ENCODE assay signal across 18 mouse cellular contexts in genomic region chr17:8928560-8928959, GRCm38 (mm10). TPM values are rescaled to one million over a fixed set of nuclear protein-coding genes. Genes with fewer than 3 reads are reported as not detected.
A peak's percentile ranks its signal among the peaks of the same experiment; 100 is the strongest.
DNase-seq lines count a peak whose midpoint lies in the region; ATAC-seq and TF ChIP-seq lines count a peak whose summit lies in the region.
"Had no signal": no experiment of that assay in that cellular context is flagged by ENCODE, and none has a peak within 500 bp of the region (broad histone marks: within the 10 kb centered on the region; RNA-seq: fewer than 3 reads in every experiment).

No protein-coding gene starts in this region.

- ATAC-seq in kidney, embryonic 16.5 days (ENCODE audit: low FRiP score, low TSS enrichment) = no peak
- ATAC-seq in midbrain, embryonic 16.5 days = no peak
- ATAC-seq in midbrain, embryonic 13.5 days = no peak

- DNase-seq in kidney, adult 2 months = peak; percentile 54
- DNase-seq in liver, adult 2 months (ENCODE audit: extremely low read depth, low read depth, low spot score) = peak; percentile 73
- no peak for DNase-seq in liver
- DNase-seq: adrenal gland, adult 2 months; adrenal gland, postnatal 25 days; cerebellum, adult 18-20 months; cerebellum, adult 9-11 months; cerebellum, postnatal 36 days; gastrocnemius, postnatal 10 days; heart, adult 18-20 months; heart, postnatal 10 days; heart, postnatal 4 days had no signal

- no peaks in the 10 kb centered on the region for H3K79me2 ChIP-seq in liver, adult 2 months (ENCODE audit: control insufficient read depth, insufficient read depth, low read length)

- H3K4me1 ChIP-seq in kidney, adult 2 months (ENCODE audit: control insufficient read depth, insufficient read depth, low read length) = no peaks in the 10 kb centered on the region
- H3K4me1 ChIP-seq in kidney, embryonic 16.5 days (ENCODE audit: insufficient read depth, low read length) = no peaks in the 10 kb centered on the region
- H3K4me1 ChIP-seq in liver, adult 2 months (ENCODE audit: control insufficient read depth, insufficient read depth, low read length) = peaks cover 4% of the 10 kb centered on the region; the same call in 1 of the 2 replicates
- peaks cover 13% of the 10 kb centered on the region; the same call in 1 of the 2 replicates for H3K4me1 ChIP-seq in midbrain, embryonic 16.5 days (ENCODE audit: control insufficient read depth, insufficient read depth, low read length)
- H3K4me1 ChIP-seq in midbrain, embryonic 13.5 days (replicated peaks) = peaks cover 19% of the 10 kb centered on the region

- no peak for TF ChIP-seq CTCF in kidney, adult 2 months (conservative IDR thresholded peaks at IDR 0.05; ENCODE audit: insufficient read depth, insufficient read length, low read depth, low read length)
- TF ChIP-seq CTCF in liver, adult 2 months (IDR thresholded peaks at IDR 0.05; ENCODE audit: low read depth, low read length) = no peak

- no peak overlapping the region for H3K9ac ChIP-seq in kidney, embryonic 16.5 days (replicated peaks; ENCODE audit: low read length)
- H3K9ac ChIP-seq in liver, adult 2 months (ENCODE audit: low read depth, low read length) = no peak overlapping the region
- H3K9ac ChIP-seq in midbrain, embryonic 16.5 days (ENCODE audit: low read depth, low read length) = peak overlapping the region; percentile 15; the same call in 1 of the 2 replicates
- no peak overlapping the region for H3K9ac ChIP-seq in midbrain, embryonic 13.5 days (replicated peaks)
- H3K9ac ChIP-seq: embryonic facial prominence, embryonic 13.5 days; forebrain, embryonic 12.5 days had no signal

- H3K4me2 ChIP-seq in kidney, embryonic 16.5 days (replicated peaks; ENCODE audit: low read depth, low read length) = no peak overlapping the region
- H3K4me2 ChIP-seq in midbrain, embryonic 16.5 days (ENCODE audit: low read length) = no peak overlapping the region
- no peak overlapping the region for H3K4me2 ChIP-seq in midbrain, embryonic 13.5 days (replicated peaks)
- H3K4me2 ChIP-seq: embryonic facial prominence, embryonic 13.5 days; forebrain, embryonic 12.5 days had no signal

- H3K9me3 ChIP-seq in kidney, embryonic 16.5 days (ENCODE audit: low read length) = no peaks in the 10 kb centered on the region
- H3K9me3 ChIP-seq in midbrain, embryonic 16.5 days (replicated peaks; ENCODE audit: control insufficient read depth, low read length, poor library complexity, severe bottlenecking) = no peaks in the 10 kb centered on the region
- no peaks in the 10 kb centered on the region for H3K9me3 ChIP-seq in midbrain, embryonic 13.5 days
- H3K9me3 ChIP-seq: embryonic facial prominence, embryonic 13.5 days; forebrain, embryonic 12.5 days; heart, embryonic 10.5 days had no signal

- H3K36me3 ChIP-seq in kidney, adult 2 months (ENCODE audit: control insufficient read depth, insufficient read depth, low read length) = no peaks in the 10 kb centered on the region
- no peaks in the 10 kb centered on the region for H3K36me3 ChIP-seq in kidney, embryonic 16.5 days (ENCODE audit: insufficient read depth, low read length)
- H3K36me3 ChIP-seq in liver, adult 2 months (ENCODE audit: control insufficient read depth, insufficient read depth, low read length) = no peaks in the 10 kb centered on the region
- H3K36me3 ChIP-seq in midbrain, embryonic 16.5 days (ENCODE audit: control insufficient read depth, insufficient read depth, low read length) = no peaks in the 10 kb centered on the region
- peaks cover 9% of the 10 kb centered on the region; the same call in 1 of the 2 replicates for H3K36me3 ChIP-seq in midbrain, embryonic 13.5 days
- H3K36me3 ChIP-seq: embryonic facial prominence, embryonic 13.5 days; forebrain, embryonic 12.5 days; heart, embryonic 10.5 days had no signal

- 52% methylated on average over 2 of the region's 2 CpGs for WGBS in kidney, adult 2 months
- WGBS in kidney, embryonic 16.5 days = 50% methylated on average over 2 of the region's 2 CpGs
- WGBS in liver, adult 2 months = 19% methylated on average over 2 of the region's 2 CpGs
- WGBS in midbrain, embryonic 16.5 days = 60% methylated on average over 2 of the region's 2 CpGs
- WGBS in midbrain, embryonic 13.5 days = 55% methylated on average over 2 of the region's 2 CpGs

- no peak overlapping the region for H3K27ac ChIP-seq in kidney, adult 2 months (ENCODE audit: insufficient read depth, low read depth, low read length)
- H3K27ac ChIP-seq in kidney, embryonic 16.5 days (ENCODE audit: low read length) = no peak overlapping the region
- no peak overlapping the region for H3K27ac ChIP-seq in liver, adult 2 months (replicated peaks; ENCODE audit: insufficient read depth, low read depth, low read length)
- no peak overlapping the region for H3K27ac ChIP-seq in midbrain, embryonic 16.5 days (ENCODE audit: low read length)
- no peak overlapping the region for H3K27ac ChIP-seq in midbrain, embryonic 13.5 days
- H3K27ac ChIP-seq: embryonic facial prominence, embryonic 13.5 days; forebrain, embryonic 12.5 days; heart, embryonic 10.5 days had no signal

- no peaks in the 10 kb centered on the region for H3K27me3 ChIP-seq in kidney, adult 2 months (replicated peaks; ENCODE audit: control insufficient read depth, insufficient read depth, low read length)
- peaks cover 34% of the 10 kb centered on the region for H3K27me3 ChIP-seq in kidney, embryonic 16.5 days (ENCODE audit: insufficient read depth, low read length)
- H3K27me3 ChIP-seq in liver, adult 2 months (ENCODE audit: control insufficient read depth, insufficient read depth, low read length) = no peaks in the 10 kb centered on the region
- H3K27me3 ChIP-seq in midbrain, embryonic 16.5 days (ENCODE audit: control insufficient read depth, insufficient read depth, low read depth, low read length) = no peaks in the 10 kb centered on the region
- H3K27me3 ChIP-seq in midbrain, embryonic 13.5 days = no peaks in the 10 kb centered on the region
- H3K27me3 ChIP-seq: forebrain, embryonic 12.5 days had no signal

- TF ChIP-seq POLR2A in kidney, adult 2 months (IDR thresholded peaks at IDR 0.05; ENCODE audit: low read depth, low read length) = no peak
- TF ChIP-seq POLR2A in liver, adult 2 months (IDR thresholded peaks at IDR 0.05; ENCODE audit: extremely low read depth, insufficient read depth, low read length) = no peak

- H3K4me3 ChIP-seq in kidney, adult 2 months (ENCODE audit: insufficient read depth, low read depth, low read length) = no peak overlapping the region
- H3K4me3 ChIP-seq in kidney, embryonic 16.5 days (ENCODE audit: low read length) = no peak overlapping the region
- H3K4me3 ChIP-seq in liver, adult 2 months (ENCODE audit: insufficient read depth, low read depth, low read length) = no peak overlapping the region
- H3K4me3 ChIP-seq in midbrain, embryonic 16.5 days (ENCODE audit: low read depth, low read length) = no peak overlapping the region
- no peak overlapping the region for H3K4me3 ChIP-seq in midbrain, embryonic 13.5 days (replicated peaks)
- H3K4me3 ChIP-seq: embryonic facial prominence, embryonic 13.5 days; forebrain, embryonic 12.5 days; heart, embryonic 10.5 days had no signal

RNA-seq across cellular contexts. Expression of gene 1700010I14Rik, which starts 59.6 kb away (rescaled TPM):
- 0.46 and 0.59 TPM in 2 replicates for polyA plus RNA-seq in kidney, adult 2 months (2012; rRNA removed)
- 2.3 and 2.6 TPM in 2 replicates for polyA plus RNA-seq in kidney, embryonic 16.5 days (2015; fragmentation: Nextera tagmentation; extraction: Ambion mirVana)
- total RNA-seq in liver, adult 2 months (2014; rRNA removed) = 0.20 and 0.37 TPM in 2 replicates
- polyA plus RNA-seq in liver, adult 2 months (2012; rRNA removed) = 0.10 and 0.16 TPM in 2 replicates
- 3.0 and 3.6 TPM in 2 replicates for polyA plus RNA-seq in midbrain, embryonic 16.5 days (2015; fragmentation: Nextera tagmentation; extraction: Ambion mirVana)
- polyA plus RNA-seq in midbrain, embryonic 13.5 days (2015; fragmentation: Nextera tagmentation; extraction: Ambion mirVana) = 2.7 and 3.1 TPM in 2 replicates
